Mouse (Mus musculus): ENCODE data around the gene Fto. TPM values are rescaled to one million over a fixed set of nuclear protein-coding genes. Genes with fewer than 3 reads are reported as not detected.

Fto gene
- total RNA-seq, 2 experiments from 2014 or later, result 26.4 to 50.0 TPM

GRCm38 (mm10) chr8:91355956-91356699 is 42.8 kb downstream of the Fto start:
- no peak for ATAC-seq (replicated peaks; ENCODE audit: poor library complexity)

- ATAC-seq (replicated peaks; ENCODE audit: poor library complexity), result peak; percentile 47
These were observed 44.2 kb downstream of the Fto start for GRCm38 (mm10) chr8:91357493-91358014.

- ATAC-seq (replicated peaks; ENCODE audit: poor library complexity), result no peak
These were observed 44.7 kb downstream of the Fto start for GRCm38 (mm10) chr8:91358016-91358415.

- ATAC-seq (replicated peaks; ENCODE audit: poor library complexity), result no peak
These were observed 46.2 kb downstream of the Fto start for GRCm38 (mm10) chr8:91359511-91359910.

- 0 out of 2 replicates have a peak, but pooled peaks have one; percentile 18 for ATAC-seq (replicated peaks; ENCODE audit: poor library complexity)
These were observed 47.5 kb downstream of the Fto start for GRCm38 (mm10) chr8:91360644-91361357.

- ATAC-seq (replicated peaks; ENCODE audit: poor library complexity), result peak; percentile 72
These were observed 50.0 kb downstream of the Fto start for GRCm38 (mm10) chr8:91363272-91363860.

- no peak for ATAC-seq (replicated peaks; ENCODE audit: poor library complexity)
These were observed 50.9 kb downstream of the Fto start for GRCm38 (mm10) chr8:91364216-91364615.

- no peak for ATAC-seq (replicated peaks; ENCODE audit: poor library complexity)
These were observed 52.5 kb downstream of the Fto start for GRCm38 (mm10) chr8:91365804-91366203.

GRCm38 (mm10) chr8:91370899-91371298 is 57.6 kb downstream of the Fto start:
- 0 out of 2 replicates have a peak, but pooled peaks have one; percentile 30 for ATAC-seq (replicated peaks; ENCODE audit: poor library complexity)

- no peak for ATAC-seq (replicated peaks; ENCODE audit: poor library complexity)
These were observed 58.7 kb downstream of the Fto start for GRCm38 (mm10) chr8:91371995-91372394.

- no peak for ATAC-seq (replicated peaks; ENCODE audit: poor library complexity)
These were observed 59.7 kb downstream of the Fto start for GRCm38 (mm10) chr8:91372780-91373577.

GRCm38 (mm10) chr8:91375054-91375938 is 62.0 kb downstream of the Fto start:
- no peak for ATAC-seq (replicated peaks; ENCODE audit: poor library complexity)

- ATAC-seq (replicated peaks; ENCODE audit: poor library complexity), result peak; percentile 47
These were observed 63.5 kb downstream of the Fto start for GRCm38 (mm10) chr8:91376785-91377184.

- ATAC-seq (replicated peaks; ENCODE audit: poor library complexity), result no peak
These were observed 64.0 kb downstream of the Fto start for GRCm38 (mm10) chr8:91377275-91377674.

- ATAC-seq (replicated peaks; ENCODE audit: poor library complexity), result peak; percentile 56
These were observed 65.6 kb downstream of the Fto start for GRCm38 (mm10) chr8:91378846-91379499.

GRCm38 (mm10) chr8:91380796-91381542 is 67.6 kb downstream of the Fto start:
- ATAC-seq (replicated peaks; ENCODE audit: poor library complexity), result no peak

GRCm38 (mm10) chr8:91381543-91382106 is 68.3 kb downstream of the Fto start:
- peak; percentile 73 for ATAC-seq (replicated peaks; ENCODE audit: poor library complexity)

- ATAC-seq (replicated peaks; ENCODE audit: poor library complexity), result no peak
These were observed 69.9 kb downstream of the Fto start for GRCm38 (mm10) chr8:91383210-91383609.

All from megakaryocyte progenitor cell, adult 5-6 weeks (primary cell).